Mouse (Mus musculus) kidney, adult 2 months (tissue): ENCODE measurements at regions not wholly inside any gene's neighbourhood (a gene's known extent, or its start where the extent isn't known, plus 50 kb on each side); places are given as distances from the start of the nearest gene placed in this dataset.
A peak's percentile ranks its signal among the peaks of the same experiment; 100 is the strongest.

Source experiments
- DNase-seq: peaks from one replicate; pipeline ENCODE4 v3.0.0; 2021
- H3K27ac ChIP-seq: fragments of 200-500 bp; 2 replicates; pipeline ENCODE4 v1.5.1; 2012; ENCODE audit warnings: low read depth, low read length, control low read depth, inconsistent platforms; ENCODE audit not compliant: insufficient read depth
- H3K27me3 ChIP-seq: fragments of 200-500 bp; replicated peaks from 2 replicates; pipeline ENCODE4 v1.6.1; 2012; ENCODE audit warnings: mild to moderate bottlenecking, moderate library complexity, low read length, inconsistent platforms; ENCODE audit not compliant: control insufficient read depth, insufficient read depth
- H3K36me3 ChIP-seq: fragments of 200-500 bp; 2 replicates; pipeline ENCODE4 v1.6.1; 2012; ENCODE audit warnings: mild to moderate bottlenecking, moderate library complexity, low read length, inconsistent platforms; ENCODE audit not compliant: control insufficient read depth, insufficient read depth
- H3K4me1 ChIP-seq: fragments of 200-500 bp; 2 replicates; pipeline ENCODE4 v1.6.1; 2011; ENCODE audit warnings: low read length; ENCODE audit not compliant: control insufficient read depth, insufficient read depth
- H3K4me3 ChIP-seq: fragments of 200-500 bp; 2 replicates; pipeline ENCODE4 v1.5.1; 2011; ENCODE audit warnings: mild to moderate bottlenecking, low read depth, low read length, control low read depth; ENCODE audit not compliant: insufficient read depth
- CTCF ChIP-seq: fragments of 200-500 bp; conservative IDR thresholded peaks from 2 replicates; pipeline ENCODE4 v1.5.1; 2011; ENCODE audit warnings: low read depth, mild to moderate bottlenecking, control low read depth, low read length, moderate library complexity, mixed read lengths; ENCODE audit not compliant: insufficient read depth, insufficient read length
- POLR2A ChIP-seq: fragments of 200-500 bp; IDR thresholded peaks from one replicate; pipeline ENCODE4 v1.6.1; 2011; ENCODE audit warnings: low read depth, low read length, control low read depth
- WGBS: fragments of 180-500 bp; shearing (Covaris S2); methylation state at CpG from one replicate; pipeline ENCODE4 v1.1.7; 2018; 5-methylcytosine and 5-hydroxymethylcytosine counted together

GRCm38 (mm10) chr5:47426467-47426866 is 556.5 kb upstream of the Slit2 start:
- Histone ChIP-seq H3K27ac (no peak overlapping the region), H3K4me1 (no peaks in the 10 kb centered on the region), H3K27me3 (no peaks in the 10 kb centered on the region), H3K4me3 (no peak overlapping the region), H3K36me3 (no peaks in the 10 kb centered on the region)
- no peak for DNase-seq
- TF ChIP-seq POLR2A (no peak), CTCF (no peak)
- WGBS, result 62% methylated on average over 6 of the region's 6 CpGs

GRCm38 (mm10) chr5:47429217-47430172 is 553.4 kb upstream of the Slit2 start:
- TF ChIP-seq POLR2A (no peak), CTCF (no peak)
- Histone ChIP-seq H3K4me1 (no peaks in the 10 kb centered on the region), H3K27me3 (no peaks in the 10 kb centered on the region), H3K36me3 (no peaks in the 10 kb centered on the region), H3K4me3 (no peak overlapping the region), H3K27ac (no peak overlapping the region)
- WGBS, result 31% methylated on average over 10 of the region's 10 CpGs
- no peak for DNase-seq

GRCm38 (mm10) chr5:47431599-47432328 is 551.2 kb upstream of the Slit2 start:
- H3K27me3 ChIP-seq, result no peaks in the 10 kb centered on the region
- peak; percentile 41 for DNase-seq
- H3K4me1 ChIP-seq, result no peaks in the 10 kb centered on the region
- no peak overlapping the region for H3K4me3 ChIP-seq
- H3K36me3 ChIP-seq, result no peaks in the 10 kb centered on the region
- 51% methylated on average over 5 of the region's 5 CpGs for WGBS
- H3K27ac ChIP-seq, result no peak overlapping the region
- no peak for TF ChIP-seq CTCF
- no peak for TF ChIP-seq POLR2A

GRCm38 (mm10) chr5:47436455-47436854 is 546.5 kb upstream of the Slit2 start:
- no peak for DNase-seq
- 56% methylated on average over 3 of the region's 3 CpGs for WGBS
- no peak overlapping the region for H3K4me3 ChIP-seq

GRCm38 (mm10) chr5:47446305-47447028 is 536.5 kb upstream of the Slit2 start:
- no peaks in the 10 kb centered on the region for H3K4me1 ChIP-seq
- DNase-seq, result no peak
- no peak overlapping the region for H3K4me3 ChIP-seq
- no peaks in the 10 kb centered on the region for H3K27me3 ChIP-seq
- H3K27ac ChIP-seq, result no peak overlapping the region
- 48% methylated on average over 5 of the region's 5 CpGs for WGBS
- TF ChIP-seq CTCF, result no peak
- no peak for TF ChIP-seq POLR2A
- H3K36me3 ChIP-seq, result no peaks in the 10 kb centered on the region

More at GRCm38 (mm10) chr5:47436455-47436854, 546.5 kb upstream of the Slit2 start:
- Histone ChIP-seq H3K27ac (no peak overlapping the region), H3K36me3 (no peaks in the 10 kb centered on the region), H3K27me3 (no peaks in the 10 kb centered on the region), H3K4me1 (no peaks in the 10 kb centered on the region)
- TF ChIP-seq POLR2A (no peak), CTCF (no peak)

GRCm38 (mm10) chr5:47464848-47465247 is 518.1 kb upstream of the Slit2 start:
- no peak for DNase-seq
- H3K27ac ChIP-seq, result no peak overlapping the region
- no peak overlapping the region for H3K4me3 ChIP-seq
- TF ChIP-seq CTCF (no peak), POLR2A (no peak)
- H3K4me1 ChIP-seq, result no peaks in the 10 kb centered on the region
- WGBS, result 86% methylated on average over 4 of the region's 4 CpGs
- H3K27me3 ChIP-seq, result no peaks in the 10 kb centered on the region
- H3K36me3 ChIP-seq, result no peaks in the 10 kb centered on the region
